Mouse (Mus musculus): ENCODE measurements at regions not wholly inside any gene's neighbourhood (a gene's known extent, or its start where the extent isn't known, plus 50 kb on each side); places are given as distances from the start of the nearest gene placed in this dataset.

DNA sequence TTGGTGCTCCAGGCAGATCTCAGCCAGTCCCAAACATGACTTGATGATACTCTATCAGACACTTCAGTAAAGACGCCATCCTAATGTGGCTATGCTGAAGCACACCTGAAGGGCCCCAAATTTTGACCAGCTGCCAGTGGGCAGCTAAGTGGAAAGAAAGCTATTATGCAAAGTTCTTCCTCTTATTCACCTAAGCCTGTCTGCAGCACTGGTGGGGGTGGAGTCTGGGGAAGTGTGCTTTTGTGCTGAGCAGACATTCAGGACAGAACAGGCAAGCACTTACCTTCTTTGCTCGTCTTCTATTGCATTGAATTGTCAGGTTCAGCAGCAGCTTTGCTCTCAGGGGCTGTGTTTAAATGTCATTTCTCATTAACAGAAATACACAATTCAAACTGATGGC, 200.7 kb downstream of the Pla2g4a start:
- H3K4me1 ChIP-seq (replicated peaks; ENCODE audit: control insufficient read depth, insufficient read depth, low read length) = no peaks in the 10 kb centered on the region
- no peak overlapping the region for H3K4me3 ChIP-seq (ENCODE audit: low read depth, low read length)
- 59% methylated on average over 2 of the region's 2 CpGs for WGBS
- H3K36me3 ChIP-seq (ENCODE audit: control insufficient read depth, insufficient read depth, low read length) = no peaks in the 10 kb centered on the region
- no peaks in the 10 kb centered on the region for H3K27me3 ChIP-seq (ENCODE audit: control insufficient read depth, insufficient read depth, low read length)
- ATAC-seq (ENCODE audit: low FRiP score) (no peak), DNase-seq (ENCODE audit: low spot score) (no peak)
- H3K9me3 ChIP-seq (ENCODE audit: control insufficient read depth, low read length) = no peaks in the 10 kb centered on the region
- H3K9ac ChIP-seq (ENCODE audit: low read depth, low read length) = no peak overlapping the region
- no peak overlapping the region for H3K4me2 ChIP-seq (replicated peaks; ENCODE audit: low read depth, low read length)
- H3K27ac ChIP-seq (ENCODE audit: low read depth, low read length) = no peak overlapping the region

DNA sequence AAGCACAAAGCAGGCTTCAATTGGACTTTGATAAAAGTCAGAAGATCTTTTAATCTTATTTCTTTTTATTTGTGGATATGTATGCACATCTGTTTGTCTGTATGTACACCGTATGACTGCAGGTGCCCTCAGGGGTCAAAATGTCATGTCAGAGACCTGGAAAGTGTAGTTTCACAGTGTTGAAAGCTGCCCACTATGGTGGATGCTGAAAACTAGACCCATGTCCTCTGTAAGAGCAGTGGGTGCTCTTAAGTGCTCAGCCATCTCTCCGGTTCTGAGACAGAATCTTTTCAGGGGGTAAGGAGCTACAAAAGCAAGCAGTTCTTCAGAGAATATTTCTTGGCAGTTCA, 202.3 kb downstream of the Pla2g4a start:
- peak; percentile 38 for ATAC-seq (ENCODE audit: low FRiP score)
- Histone ChIP-seq H3K4me1 (replicated peaks; ENCODE audit: control insufficient read depth, insufficient read depth, low read length) (no peaks in the 10 kb centered on the region), H3K27ac (ENCODE audit: low read depth, low read length) (no peak overlapping the region), H3K4me3 (ENCODE audit: low read depth, low read length) (no peak overlapping the region), H3K4me2 (replicated peaks; ENCODE audit: low read depth, low read length) (no peak overlapping the region), H3K27me3 (ENCODE audit: control insufficient read depth, insufficient read depth, low read length) (no peaks in the 10 kb centered on the region), H3K9me3 (ENCODE audit: control insufficient read depth, low read length) (no peaks in the 10 kb centered on the region), H3K9ac (ENCODE audit: low read depth, low read length) (no peak overlapping the region), H3K36me3 (ENCODE audit: control insufficient read depth, insufficient read depth, low read length) (no peaks in the 10 kb centered on the region)
- DNase-seq (ENCODE audit: low spot score) = no peak
- 79% methylated on average over 2 of the region's 2 CpGs for WGBS

DNA sequence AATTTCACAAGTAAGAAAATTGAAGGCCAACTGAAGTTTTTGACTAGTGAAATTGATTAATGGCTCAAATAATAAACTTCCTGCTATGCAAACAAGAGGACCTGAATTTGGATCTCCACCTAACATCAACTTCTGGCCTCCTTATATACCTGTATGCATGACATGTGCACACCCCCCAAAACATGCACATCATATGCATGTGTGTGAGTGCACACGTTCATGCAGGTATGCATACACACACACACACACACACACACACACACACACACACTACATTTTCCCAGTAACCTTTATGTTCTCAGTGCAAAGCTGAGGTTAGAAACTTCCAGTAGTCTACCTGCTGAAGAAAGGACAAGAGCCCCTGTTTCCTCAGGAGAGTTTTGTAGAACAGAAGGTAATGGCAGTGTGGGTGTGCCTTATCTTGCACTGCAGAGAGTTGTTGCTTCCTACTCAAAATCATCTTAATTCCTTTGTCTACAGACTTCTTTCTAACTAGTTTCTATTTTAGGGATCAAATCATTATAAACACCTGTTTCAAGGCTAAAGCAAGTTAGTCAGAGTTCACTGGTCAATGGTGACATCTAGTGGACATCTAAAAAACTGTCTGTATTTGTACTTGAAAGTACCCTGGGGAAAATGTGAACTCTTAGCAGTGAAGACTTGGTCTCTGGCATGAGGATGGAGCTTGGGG, 202.9 kb downstream of the Pla2g4a start:
- DNase-seq (ENCODE audit: low spot score) = peak; percentile 64
- H3K27me3 ChIP-seq (ENCODE audit: control insufficient read depth, insufficient read depth, low read length) = no peaks in the 10 kb centered on the region

DNA sequence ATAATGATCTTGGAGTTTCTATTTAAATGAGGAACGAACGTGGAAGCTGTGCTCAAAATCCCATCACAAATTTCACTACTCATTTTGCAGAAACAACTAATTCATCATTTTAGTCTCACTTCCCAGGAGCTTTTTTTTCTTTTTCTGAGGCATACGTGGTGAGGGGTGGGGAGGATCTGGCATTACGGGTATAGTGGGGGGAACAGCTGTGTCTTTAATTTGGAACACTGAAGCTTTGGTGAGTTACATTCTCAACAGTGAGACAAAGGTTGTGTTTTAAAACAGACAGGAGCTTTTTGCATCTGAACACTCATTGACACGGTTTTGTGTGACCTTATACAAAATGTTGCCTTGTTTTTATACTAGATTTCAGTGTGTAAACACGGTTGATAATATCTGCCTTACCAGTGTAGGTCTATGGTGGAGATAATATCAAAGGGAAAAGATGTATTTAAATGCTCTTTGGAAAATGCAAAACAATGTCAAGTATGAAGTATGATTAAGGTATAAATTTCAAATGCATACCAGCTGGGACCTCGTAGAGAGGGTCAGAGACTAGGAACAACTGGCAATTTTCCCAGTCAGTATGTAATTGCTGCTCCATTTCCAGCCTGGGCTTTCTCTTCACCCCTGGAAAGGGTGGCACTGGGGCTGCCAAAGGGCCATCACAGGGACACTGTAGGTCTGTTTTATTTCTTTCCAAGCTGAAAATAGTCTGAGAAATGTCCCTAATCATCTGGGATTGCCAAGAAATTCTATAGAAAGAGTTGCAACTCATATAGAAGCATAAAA, 207.6 kb downstream of the Pla2g4a start:
- Histone ChIP-seq H3K4me1 (replicated peaks; ENCODE audit: control insufficient read depth, insufficient read depth, low read length) (no peaks in the 10 kb centered on the region), H3K27ac (ENCODE audit: low read depth, low read length) (no peak overlapping the region), H3K9ac (ENCODE audit: low read depth, low read length) (no peak overlapping the region), H3K4me2 (replicated peaks; ENCODE audit: low read depth, low read length) (no peak overlapping the region), H3K36me3 (ENCODE audit: control insufficient read depth, insufficient read depth, low read length) (no peaks in the 10 kb centered on the region), H3K4me3 (ENCODE audit: low read depth, low read length) (no peak overlapping the region), H3K9me3 (ENCODE audit: control insufficient read depth, low read length) (no peaks in the 10 kb centered on the region), H3K27me3 (ENCODE audit: control insufficient read depth, insufficient read depth, low read length) (no peaks in the 10 kb centered on the region)
- WGBS = 77% methylated on average over 7 of the region's 7 CpGs
- no peak for ATAC-seq (ENCODE audit: low FRiP score)
- no peak for DNase-seq (ENCODE audit: low spot score)

More for the DNA sequence above, 202.9 kb downstream of the Pla2g4a start:
- Histone ChIP-seq H3K9ac (ENCODE audit: low read depth, low read length) (no peak overlapping the region), H3K4me1 (replicated peaks; ENCODE audit: control insufficient read depth, insufficient read depth, low read length) (no peaks in the 10 kb centered on the region), H3K27ac (ENCODE audit: low read depth, low read length) (no peak overlapping the region), H3K4me2 (replicated peaks; ENCODE audit: low read depth, low read length) (no peak overlapping the region), H3K9me3 (ENCODE audit: control insufficient read depth, low read length) (no peaks in the 10 kb centered on the region), H3K36me3 (ENCODE audit: control insufficient read depth, insufficient read depth, low read length) (no peaks in the 10 kb centered on the region), H3K4me3 (ENCODE audit: low read depth, low read length) (no peak overlapping the region)
- WGBS = 59% methylated on average over 1 of the region's 1 CpGs
- ATAC-seq (ENCODE audit: low FRiP score) = peak; percentile 56

DNA sequence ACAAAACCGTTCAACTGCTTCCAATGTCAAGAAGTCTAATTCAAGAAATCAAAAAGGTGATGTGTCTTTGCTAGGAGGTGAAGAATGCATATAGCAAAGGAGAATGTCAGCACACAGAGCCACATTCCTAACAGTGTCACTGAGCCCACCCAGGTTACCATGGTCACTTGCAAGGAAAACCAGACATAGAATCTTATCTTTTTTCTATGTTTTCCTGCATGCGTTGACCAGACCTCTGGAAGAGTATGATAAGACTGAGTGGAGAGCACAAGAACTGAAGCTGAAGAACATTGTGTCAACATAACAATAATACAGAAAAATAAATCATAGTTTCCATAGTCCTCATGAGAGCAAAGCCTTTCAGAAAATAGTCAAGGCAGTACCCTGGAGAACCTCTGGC, 211.7 kb downstream of the Pla2g4a start:
- 89% methylated on average over 2 of the region's 2 CpGs for WGBS
- no peaks in the 10 kb centered on the region for H3K9me3 ChIP-seq (ENCODE audit: control insufficient read depth, low read length)
- no peaks in the 10 kb centered on the region for H3K27me3 ChIP-seq (ENCODE audit: control insufficient read depth, insufficient read depth, low read length)
- no peak overlapping the region for H3K4me2 ChIP-seq (replicated peaks; ENCODE audit: low read depth, low read length)
- H3K4me3 ChIP-seq (ENCODE audit: low read depth, low read length) = no peak overlapping the region
- H3K9ac ChIP-seq (ENCODE audit: low read depth, low read length) = no peak overlapping the region
- DNase-seq (ENCODE audit: low spot score) (no peak), ATAC-seq (ENCODE audit: low FRiP score) (no peak)
- no peak overlapping the region for H3K27ac ChIP-seq (ENCODE audit: low read depth, low read length)
- no peaks in the 10 kb centered on the region for H3K36me3 ChIP-seq (ENCODE audit: control insufficient read depth, insufficient read depth, low read length)
- H3K4me1 ChIP-seq (replicated peaks; ENCODE audit: control insufficient read depth, insufficient read depth, low read length) = no peaks in the 10 kb centered on the region

DNA sequence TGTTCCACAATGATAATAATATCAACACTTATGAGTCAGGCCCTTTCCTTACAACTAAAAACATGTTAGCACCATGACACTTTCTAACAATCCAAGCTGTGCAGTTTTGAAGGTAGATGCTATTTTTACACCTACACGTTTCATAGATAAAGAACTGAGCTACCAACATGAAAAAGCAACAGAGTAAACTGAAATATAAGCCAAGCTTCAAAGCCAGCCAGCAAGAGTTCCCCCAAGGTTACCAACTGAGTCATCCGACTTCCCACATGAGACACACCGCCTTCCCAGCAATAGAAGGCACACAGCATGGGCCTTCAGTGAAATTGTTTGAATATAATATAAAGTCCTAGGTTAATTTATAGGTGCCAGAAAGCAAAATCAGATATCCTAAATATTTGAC, 222.1 kb downstream of the Pla2g4a start:
- no peak for DNase-seq (ENCODE audit: low spot score)
- H3K4me3 ChIP-seq (ENCODE audit: low read depth, low read length) = no peak overlapping the region
- H3K9me3 ChIP-seq (ENCODE audit: control insufficient read depth, low read length) = no peaks in the 10 kb centered on the region
- H3K4me2 ChIP-seq (replicated peaks; ENCODE audit: low read depth, low read length) = no peak overlapping the region
- WGBS = 74% methylated on average over 3 of the region's 3 CpGs
- ATAC-seq (ENCODE audit: low FRiP score) = no peak
- H3K27ac ChIP-seq (ENCODE audit: low read depth, low read length) = no peak overlapping the region
- no peaks in the 10 kb centered on the region for H3K36me3 ChIP-seq (ENCODE audit: control insufficient read depth, insufficient read depth, low read length)
- H3K27me3 ChIP-seq (ENCODE audit: control insufficient read depth, insufficient read depth, low read length) = no peaks in the 10 kb centered on the region
- no peak overlapping the region for H3K9ac ChIP-seq (ENCODE audit: low read depth, low read length)
- no peaks in the 10 kb centered on the region for H3K4me1 ChIP-seq (replicated peaks; ENCODE audit: control insufficient read depth, insufficient read depth, low read length)

DNA sequence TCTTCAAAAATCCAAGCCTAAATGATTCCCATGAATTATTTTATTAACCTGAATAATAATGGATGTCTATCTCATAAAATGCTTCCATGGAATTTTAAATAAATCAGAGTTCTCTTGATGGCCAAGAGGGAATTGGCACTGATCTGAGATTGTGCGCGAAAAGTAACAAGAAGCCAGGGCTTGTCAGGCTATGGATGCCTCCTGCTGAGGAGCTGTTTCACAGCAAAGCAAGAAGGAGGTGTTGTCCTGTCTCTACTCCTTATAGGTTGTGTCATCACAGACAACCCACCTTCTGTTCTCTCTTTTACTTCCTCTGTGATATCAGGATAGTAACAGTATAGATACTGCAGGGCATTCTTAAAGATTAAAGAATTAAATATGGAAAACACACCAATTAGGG, 226.8 kb downstream of the Pla2g4a start:
- Histone ChIP-seq H3K36me3 (ENCODE audit: control insufficient read depth, insufficient read depth, low read length) (no peaks in the 10 kb centered on the region), H3K27me3 (ENCODE audit: control insufficient read depth, insufficient read depth, low read length) (no peaks in the 10 kb centered on the region), H3K9ac (ENCODE audit: low read depth, low read length) (no peak overlapping the region), H3K27ac (ENCODE audit: low read depth, low read length) (no peak overlapping the region), H3K4me1 (replicated peaks; ENCODE audit: control insufficient read depth, insufficient read depth, low read length) (no peaks in the 10 kb centered on the region), H3K9me3 (ENCODE audit: control insufficient read depth, low read length) (no peaks in the 10 kb centered on the region), H3K4me3 (ENCODE audit: low read depth, low read length) (no peak overlapping the region), H3K4me2 (replicated peaks; ENCODE audit: low read depth, low read length) (no peak overlapping the region)
- no peak for DNase-seq (ENCODE audit: low spot score)
- 88% methylated on average over 2 of the region's 2 CpGs for WGBS
- ATAC-seq (ENCODE audit: low FRiP score) = no peak

DNA sequence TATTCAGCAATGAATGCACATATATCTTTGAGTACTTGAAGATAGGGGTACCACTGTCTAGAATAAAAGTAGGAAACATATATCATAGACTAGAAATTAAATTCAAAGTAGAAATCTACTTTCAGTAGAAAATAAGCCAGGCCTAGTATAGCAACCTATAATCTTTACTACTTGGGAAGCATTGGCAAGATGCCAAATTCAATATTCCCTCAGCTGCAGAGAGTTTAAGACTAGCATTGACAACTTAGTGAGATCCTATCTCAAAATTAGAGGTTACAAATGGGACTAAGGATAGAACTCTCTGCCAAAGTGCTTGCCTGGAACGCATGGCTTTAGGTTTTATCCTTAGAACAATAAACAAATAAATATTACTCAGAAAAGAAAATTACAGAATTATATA, 245.9 kb downstream of the Pla2g4a start:
- no peaks in the 10 kb centered on the region for H3K27me3 ChIP-seq (ENCODE audit: control insufficient read depth, insufficient read depth, low read length)
- no peak for DNase-seq (ENCODE audit: low spot score)
- H3K36me3 ChIP-seq (ENCODE audit: control insufficient read depth, insufficient read depth, low read length) = no peaks in the 10 kb centered on the region
- H3K27ac ChIP-seq (ENCODE audit: low read depth, low read length) = no peak overlapping the region
- no peak for ATAC-seq (ENCODE audit: low FRiP score)
- H3K4me1 ChIP-seq (replicated peaks; ENCODE audit: control insufficient read depth, insufficient read depth, low read length) = no peaks in the 10 kb centered on the region
- WGBS = 89% methylated on average over 1 of the region's 1 CpGs
- H3K4me3 ChIP-seq (ENCODE audit: low read depth, low read length) = no peak overlapping the region
- no peaks in the 10 kb centered on the region for H3K9me3 ChIP-seq (ENCODE audit: control insufficient read depth, low read length)
- no peak overlapping the region for H3K9ac ChIP-seq (ENCODE audit: low read depth, low read length)
- H3K4me2 ChIP-seq (replicated peaks; ENCODE audit: low read depth, low read length) = no peak overlapping the region

DNA sequence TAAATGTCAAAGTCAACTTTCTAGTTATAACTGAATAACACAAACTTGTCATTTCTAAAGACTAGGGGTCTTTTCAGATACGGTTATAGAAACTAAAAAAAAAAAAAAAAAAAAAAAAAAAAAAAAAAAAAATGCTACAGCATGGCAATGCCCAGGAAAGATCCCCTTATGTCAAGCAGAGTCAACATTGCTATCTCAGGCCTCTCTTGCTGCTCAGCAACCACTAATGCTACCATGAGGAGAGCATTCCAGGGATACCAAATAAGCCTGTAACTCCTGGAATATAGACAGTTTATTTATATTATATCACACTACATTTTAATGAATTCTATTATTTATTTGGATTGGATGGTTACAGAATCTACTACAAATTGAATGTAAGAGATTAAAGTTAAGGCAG, 248.8 kb downstream of the Pla2g4a start:
- Histone ChIP-seq H3K4me3 (ENCODE audit: low read depth, low read length) (no peak overlapping the region), H3K9me3 (ENCODE audit: control insufficient read depth, low read length) (no peaks in the 10 kb centered on the region), H3K27ac (ENCODE audit: low read depth, low read length) (no peak overlapping the region), H3K9ac (ENCODE audit: low read depth, low read length) (no peak overlapping the region), H3K4me2 (replicated peaks; ENCODE audit: low read depth, low read length) (no peak overlapping the region), H3K27me3 (ENCODE audit: control insufficient read depth, insufficient read depth, low read length) (no peaks in the 10 kb centered on the region), H3K4me1 (replicated peaks; ENCODE audit: control insufficient read depth, insufficient read depth, low read length) (no peaks in the 10 kb centered on the region), H3K36me3 (ENCODE audit: control insufficient read depth, insufficient read depth, low read length) (no peaks in the 10 kb centered on the region)
- ATAC-seq (ENCODE audit: low FRiP score) (no peak), DNase-seq (ENCODE audit: low spot score) (no peak)
- WGBS = 80% methylated on average over 1 of the region's 1 CpGs

Data from hindbrain, embryonic 11.5 days (tissue).